Mouse (Mus musculus) erythroblast, adult 5-6 weeks (primary cell): ENCODE measurements around the gene Mlec. TPM values are rescaled to one million over a fixed set of nuclear protein-coding genes. Genes with fewer than 3 reads are reported as not detected.
"Not testable (repeated sequence)": the region's sequence is repeated elsewhere in the genome, so short reads cannot be mapped to it uniquely, and the experiment has no call there.

Experiments
- ATAC-seq: replicated peaks from 2 replicates; pipeline ENCODE4 v1.8.0; 2016; ENCODE audit warnings: moderate number of reproducible peaks, mild to moderate bottlenecking, moderate TSS enrichment, inconsistent platforms; ENCODE audit not compliant: poor library complexity, low FRiP score, severe bottlenecking
- total RNA-seq, 2 experiments: library from RNA; stranded (forward) in 1 of 2; stranded (reverse) in 1 of 2; fragments of 150-400 nt in 1 of 2; fragments of 200-764, 138-1000 nt in 1 of 2; gene quantifications; 2 replicates each; pipeline versions ENCODE4 v1.2.3 to v1.2.4; 2015 to 2017; ENCODE audit warnings: low replicate concordance in 2 of 2

Mlec gene
- total RNA-seq, 2 experiments from 2014 or later = 42.3 to 51.9 TPM

DNA sequence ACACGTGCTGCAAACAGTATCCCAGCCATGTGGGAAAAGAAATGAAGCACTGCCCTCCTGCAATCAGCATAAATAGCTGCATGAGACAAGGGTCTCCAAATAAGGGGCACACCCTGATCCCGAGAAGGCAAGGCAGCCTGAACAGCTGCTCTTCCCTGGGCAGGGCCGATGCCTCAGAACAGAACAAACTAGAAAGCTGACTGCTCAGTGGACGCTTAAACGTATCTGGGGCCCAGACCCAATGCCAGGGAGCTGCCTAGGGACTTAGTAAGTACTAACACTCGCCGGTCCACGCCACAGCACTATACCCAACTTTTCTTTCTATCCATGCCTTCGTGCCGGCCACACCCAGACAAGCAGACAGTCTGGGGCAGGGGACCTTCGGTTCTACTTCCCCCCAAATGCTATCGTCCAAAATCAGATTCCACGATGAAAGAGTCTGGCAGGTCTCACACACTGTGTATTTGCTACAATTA lies 2.8 kb downstream of the Mlec start:
- no peak for ATAC-seq

DNA sequence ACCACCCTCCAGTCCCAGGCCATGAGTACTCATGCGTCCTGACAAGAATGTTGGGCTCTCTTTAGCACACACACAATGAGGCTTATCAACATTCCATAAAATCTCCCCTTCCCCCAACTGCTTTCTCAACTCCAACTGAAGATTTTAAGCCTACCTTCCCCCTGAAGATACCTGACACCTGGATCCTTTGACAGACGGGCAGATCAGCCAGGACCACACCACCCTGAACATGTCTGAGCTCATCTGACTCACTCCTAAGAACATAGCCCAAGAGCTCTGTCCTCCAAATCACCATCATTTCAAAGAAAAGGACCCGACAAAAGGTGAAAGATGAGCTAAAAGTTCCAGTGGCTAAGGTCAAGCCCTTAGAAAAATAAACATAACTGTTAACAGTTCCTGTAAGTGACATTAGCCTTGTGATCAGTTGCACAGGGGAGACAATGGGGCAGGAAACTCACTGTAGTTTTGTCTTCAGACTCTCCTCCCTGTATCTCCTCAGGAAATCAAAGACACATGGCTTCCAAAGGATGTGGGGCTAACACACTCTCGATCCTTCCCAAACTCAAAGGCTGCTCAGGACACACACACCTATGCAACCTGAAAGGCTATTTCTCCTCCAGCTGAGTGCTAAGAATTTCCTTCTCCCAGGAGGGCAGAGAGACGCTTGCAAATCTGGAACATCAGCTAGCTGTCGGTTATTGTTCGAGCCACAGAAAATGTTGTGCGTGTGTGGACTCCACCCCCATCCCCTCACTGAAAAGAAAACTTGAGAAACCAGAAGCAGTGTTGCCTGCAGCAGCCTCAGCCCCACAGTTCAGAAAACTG lies 5.6 kb downstream of the Mlec start:
- no peak for ATAC-seq

DNA sequence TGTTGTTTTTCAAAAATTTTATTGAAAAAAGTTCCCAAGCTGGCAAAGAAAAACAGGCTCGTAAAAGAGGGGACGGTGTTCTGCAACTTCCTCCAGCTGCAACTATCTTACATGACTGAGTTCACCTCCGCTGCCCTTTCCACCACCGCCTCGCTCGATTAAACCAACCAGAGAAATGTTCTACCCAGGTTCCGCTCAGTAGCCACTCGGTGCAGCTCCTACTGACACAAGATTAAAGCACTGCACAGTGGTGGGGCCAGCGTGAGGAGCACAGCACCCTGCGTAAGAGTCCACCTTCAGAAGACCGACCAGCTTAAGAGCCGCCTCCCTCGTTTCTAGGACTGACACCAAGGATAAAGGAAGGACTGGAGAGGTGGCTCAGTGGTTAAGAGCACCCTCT lies 6.5 kb downstream of the Mlec start:
- ATAC-seq = no peak

DNA sequence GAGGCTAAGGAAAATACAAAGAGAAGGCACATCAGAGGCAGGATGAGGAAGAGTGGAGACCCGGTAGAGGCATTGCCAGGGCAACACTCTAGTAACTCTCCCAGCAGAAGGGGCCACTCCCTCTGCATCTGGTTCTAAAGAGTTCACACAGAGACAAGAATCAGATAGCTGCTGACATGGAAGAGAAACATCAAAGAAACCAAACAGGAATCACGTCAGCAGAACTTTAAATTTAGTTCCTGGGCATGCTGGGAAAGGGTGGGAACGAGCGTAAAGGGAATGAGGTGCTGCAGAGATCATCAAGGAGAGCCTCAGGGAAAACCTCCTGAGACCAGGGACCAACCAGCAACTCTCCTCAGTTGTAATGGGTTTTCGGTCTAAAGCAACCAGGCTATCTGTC lies 7.0 kb downstream of the Mlec start:
- ATAC-seq = no peak

DNA sequence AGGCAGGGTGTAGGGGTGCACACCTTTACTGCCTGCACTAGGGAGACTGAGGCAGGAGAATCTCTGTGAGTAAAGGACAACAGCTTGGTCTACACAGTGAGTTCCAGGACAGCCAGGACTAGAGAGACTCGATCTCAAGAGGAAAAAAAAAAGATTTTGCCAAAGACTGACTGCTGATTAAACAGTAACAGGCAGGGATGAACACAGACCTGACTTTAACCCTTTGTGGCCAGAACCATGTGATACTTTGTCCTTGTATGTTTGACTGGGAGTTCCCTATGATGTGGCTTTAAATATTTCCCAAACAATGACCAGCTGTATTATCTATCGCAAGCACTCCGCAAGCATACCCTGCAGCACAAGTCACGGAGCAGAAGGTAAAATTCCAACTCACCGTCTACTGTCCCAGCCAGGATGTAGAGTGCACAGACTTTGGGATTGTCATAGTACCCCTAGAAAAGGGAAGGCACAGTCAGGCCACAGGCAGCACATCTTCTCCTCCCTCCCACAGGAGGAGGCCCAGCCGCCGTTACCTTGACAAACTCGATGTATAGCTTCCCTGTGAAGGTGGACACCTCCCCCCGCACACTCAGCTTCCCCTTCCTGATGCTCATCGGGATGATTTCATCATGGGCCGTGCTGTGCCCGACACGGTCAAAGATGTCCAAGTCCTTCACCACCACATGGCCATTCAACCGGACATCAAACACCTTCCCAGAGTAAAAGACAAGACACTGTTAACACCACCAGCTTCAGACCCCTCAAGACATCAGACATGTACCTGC lies 8.1 kb downstream of the Mlec start:
- ATAC-seq = no peak

DNA sequence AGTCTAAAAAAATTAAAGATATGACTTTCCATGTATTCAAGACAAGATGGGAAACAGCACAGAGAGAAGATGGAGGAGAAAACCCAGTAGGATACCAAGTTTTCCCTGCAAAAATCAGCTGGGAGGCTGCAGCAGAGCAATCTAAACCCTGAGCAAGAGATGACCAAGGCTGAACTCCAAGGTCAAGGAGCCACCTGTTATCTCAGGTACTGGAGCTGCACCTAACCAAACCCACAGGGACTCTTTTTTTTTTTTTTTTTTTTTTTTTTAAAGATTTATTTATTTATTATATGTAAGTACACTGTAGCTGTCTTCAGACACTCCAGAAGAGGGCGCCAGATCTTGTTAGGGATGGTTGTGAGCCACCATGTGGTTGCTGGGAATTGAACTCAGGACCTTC lies 9.1 kb downstream of the Mlec start:
- not testable (repeated sequence) for ATAC-seq

DNA sequence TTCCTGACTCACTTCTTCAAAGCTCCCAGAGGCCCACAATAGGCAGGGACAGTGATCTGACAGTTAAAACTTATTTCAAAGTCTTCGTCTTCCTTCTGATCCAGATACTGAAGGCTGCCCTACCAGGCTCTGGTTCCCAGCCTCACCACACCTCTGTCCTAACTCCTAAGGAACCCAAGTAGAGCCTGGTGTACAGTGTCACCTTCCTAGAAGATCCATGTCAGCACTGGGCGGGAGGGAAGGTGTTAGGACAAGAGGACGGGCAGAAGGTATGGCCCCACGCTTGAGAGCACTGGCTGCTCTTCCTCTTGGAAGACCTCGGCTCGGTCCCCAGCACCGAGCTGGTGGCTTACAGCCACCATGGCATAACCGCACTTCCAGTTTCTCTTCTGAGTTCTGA lies 9.6 kb downstream of the Mlec start:
- ATAC-seq = no peak

DNA sequence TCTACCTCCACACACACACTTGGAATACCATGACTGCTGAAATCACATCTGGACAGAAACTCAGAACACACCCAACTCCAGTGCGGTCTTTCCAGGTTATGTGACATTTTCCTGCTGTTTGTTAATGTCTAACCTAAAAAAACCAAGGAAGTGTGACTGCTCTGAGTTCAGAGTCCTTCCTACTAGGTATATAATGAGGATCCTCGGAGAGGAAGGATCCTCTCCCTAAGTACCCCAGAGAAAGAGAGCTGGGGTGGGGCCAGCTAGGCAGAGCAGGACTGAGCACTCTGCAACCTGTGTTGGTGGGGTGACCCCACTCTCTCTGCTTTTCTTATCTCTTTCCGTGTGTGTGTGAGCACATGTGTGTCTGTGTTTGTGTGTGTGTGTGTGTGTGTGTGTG lies 10.6 kb downstream of the Mlec start:
- ATAC-seq = no peak

DNA sequence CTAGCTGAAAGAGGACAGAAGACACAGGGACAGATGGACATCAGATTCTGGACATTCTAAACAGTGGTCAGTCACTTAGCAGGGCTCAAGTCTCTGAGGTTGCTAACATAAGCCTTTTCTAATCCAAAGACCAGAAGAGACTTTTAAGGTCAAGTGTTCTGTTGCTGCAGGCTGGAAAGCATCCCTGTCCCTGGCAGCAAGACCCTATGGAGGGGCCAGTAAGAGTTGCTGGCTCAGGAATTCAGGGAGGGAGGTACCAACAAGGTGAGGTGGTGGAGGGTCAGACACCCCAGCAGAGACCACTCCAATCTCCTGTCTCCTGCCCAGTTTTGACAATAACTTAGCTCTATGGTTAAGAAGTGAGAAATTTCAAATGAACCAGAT lies 11.2 kb downstream of the Mlec start:
- no peak for ATAC-seq

DNA sequence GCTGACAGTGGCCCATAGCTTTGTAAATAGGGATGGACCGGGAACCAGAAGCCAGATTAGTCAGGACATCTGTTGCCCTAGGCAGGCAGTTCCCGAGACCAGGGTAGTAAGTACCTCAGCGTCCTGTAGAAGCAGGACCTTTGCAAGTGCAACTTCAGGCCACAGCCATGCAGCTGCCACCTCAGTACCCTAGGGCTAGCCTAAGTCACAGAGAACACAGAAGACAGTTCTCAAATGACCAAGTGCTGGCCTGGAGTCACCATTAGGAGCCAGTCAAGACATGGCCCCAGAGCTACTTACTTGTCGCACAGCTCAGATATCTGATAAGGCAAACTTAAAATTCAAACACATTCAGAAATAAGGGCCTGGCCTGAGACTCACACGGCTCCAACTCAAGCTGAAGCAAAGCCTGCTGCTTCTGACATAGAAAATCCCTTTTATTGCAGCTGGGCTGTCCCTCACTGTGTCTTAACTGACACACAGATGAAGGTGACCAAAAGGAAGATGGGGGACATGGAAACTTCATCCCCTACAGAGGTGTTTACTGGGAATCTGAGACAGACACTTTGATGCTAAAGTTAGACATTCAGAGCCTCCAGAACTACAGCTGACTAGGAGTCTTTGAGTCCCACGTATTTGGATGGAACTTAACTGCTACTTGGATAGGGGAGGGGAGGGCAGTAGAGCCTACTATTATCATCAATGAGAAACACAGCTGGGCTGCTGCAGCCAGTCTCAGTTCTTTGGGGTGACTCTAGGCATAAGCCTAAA lies 11.8 kb downstream of the Mlec start:
- ATAC-seq = no peak

DNA sequence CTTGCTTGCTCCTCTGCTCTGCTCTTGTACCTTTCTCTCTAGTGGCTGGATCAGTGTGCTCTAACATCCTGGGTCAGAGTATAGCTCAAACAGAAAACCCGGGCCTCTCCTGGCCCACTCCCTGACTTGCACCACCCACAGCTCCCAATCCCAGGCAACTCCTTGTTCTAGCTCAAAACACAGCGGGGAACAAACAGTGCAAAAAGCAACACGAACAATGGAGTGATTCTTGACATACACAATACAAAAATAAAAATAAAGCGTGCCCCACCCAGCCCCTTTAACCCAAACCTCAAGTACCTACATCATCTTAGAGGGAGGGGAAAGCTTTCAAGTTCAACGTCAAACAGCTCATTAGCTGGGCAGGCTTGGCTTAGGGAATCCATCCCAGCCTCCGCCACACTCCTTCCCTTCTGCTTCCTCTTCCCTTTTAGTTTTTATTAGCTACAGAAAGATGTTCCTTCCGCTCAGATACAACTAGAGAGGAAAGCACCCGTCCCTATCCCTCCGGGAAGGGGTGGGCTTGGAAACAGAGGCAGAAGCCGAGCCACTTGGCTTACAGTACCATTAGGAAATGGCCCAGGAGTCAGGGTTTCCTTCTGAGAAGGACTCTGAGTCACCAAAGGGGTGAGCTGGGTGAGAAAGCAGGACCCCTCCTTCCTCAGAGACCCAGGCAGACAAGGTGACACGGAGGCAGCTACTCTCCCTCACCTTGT lies 12.6 kb downstream of the Mlec start:
- ATAC-seq = no peak

DNA sequence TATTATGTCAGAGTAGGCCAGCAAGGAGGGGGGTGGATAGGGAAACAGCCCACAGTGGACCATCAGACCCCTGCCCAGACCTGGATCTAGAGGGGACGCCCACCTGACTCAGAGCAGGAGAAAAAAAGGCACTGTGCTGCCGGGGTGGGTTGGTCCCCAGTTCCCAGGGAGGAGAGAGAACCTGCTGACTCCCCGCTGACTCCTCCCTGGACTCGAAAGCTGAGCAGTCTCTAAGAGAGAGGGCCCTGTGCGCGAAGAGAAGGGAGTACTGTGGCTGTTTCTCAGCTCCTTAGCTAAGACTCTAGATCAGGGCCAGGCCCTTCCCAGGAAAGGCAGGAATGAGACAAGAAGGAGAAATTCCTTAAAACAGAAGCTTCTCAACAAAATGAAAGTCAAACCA lies 13.5 kb downstream of the Mlec start:
- no peak for ATAC-seq

DNA sequence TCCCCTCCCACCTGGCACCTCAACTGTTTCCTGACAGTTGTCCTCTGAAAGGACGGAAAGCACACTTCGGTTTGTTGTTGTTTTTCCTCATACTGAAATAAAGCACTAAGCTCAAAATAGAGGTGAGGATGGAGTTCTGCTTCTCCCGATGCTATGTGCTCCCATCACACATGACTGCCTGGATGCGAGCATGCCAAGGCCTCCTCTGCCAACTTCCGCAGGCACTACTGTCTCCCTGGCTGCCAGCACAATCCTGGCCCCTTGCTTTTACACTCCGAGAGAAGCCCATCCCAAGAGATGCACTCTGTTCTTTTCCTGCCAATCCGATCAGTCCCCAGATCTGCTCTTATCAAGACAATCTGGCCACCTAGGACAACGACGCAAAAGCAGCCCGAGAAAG lies 14.4 kb downstream of the Mlec start:
- ATAC-seq = no peak

DNA sequence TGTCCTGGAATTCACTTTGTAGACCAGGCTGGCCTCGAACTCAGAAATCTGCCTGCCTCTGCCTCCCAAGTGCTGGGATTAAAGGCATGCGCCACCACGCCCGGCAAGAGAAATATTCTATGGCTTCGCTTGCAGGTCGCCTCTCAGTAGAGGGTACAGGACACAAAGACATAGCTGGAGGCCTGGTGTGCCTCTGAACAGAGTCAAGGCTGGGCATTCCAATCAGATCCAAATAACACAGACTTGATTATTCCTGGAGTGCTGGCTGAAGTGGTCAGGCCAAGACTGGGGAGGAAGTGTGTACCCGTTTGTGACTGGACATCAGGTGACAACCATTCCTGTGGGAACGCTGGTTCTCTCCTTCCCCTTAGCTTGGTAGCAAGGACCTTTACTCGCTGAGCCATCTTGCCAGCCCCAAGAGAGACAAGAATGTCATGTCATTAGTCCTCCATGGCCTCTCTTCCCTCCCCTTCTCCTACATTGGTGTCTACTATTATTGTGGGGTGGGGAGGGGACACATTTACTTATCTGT lies 15.7 kb downstream of the Mlec start:
- no peak for ATAC-seq

DNA sequence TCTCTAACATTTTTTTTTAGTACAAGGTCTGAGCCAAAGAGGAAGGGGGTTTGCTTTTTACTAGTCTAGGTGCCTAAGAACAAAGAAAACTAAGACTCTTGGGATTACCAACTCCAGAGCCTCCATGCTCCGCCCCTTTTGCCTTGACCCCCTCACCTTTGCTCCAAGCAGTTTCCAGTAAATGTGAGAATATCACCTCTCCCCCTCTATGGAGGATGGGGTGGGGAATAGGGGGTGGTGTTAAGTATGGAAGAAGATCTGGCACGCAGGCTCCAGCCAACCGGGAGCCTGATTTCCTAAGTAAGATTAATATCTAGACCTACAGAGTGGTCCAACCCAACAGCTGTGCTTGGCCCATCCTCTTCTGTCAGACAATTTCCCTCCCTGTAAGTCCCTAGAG lies 17.3 kb downstream of the Mlec start:
- no peak for ATAC-seq

DNA sequence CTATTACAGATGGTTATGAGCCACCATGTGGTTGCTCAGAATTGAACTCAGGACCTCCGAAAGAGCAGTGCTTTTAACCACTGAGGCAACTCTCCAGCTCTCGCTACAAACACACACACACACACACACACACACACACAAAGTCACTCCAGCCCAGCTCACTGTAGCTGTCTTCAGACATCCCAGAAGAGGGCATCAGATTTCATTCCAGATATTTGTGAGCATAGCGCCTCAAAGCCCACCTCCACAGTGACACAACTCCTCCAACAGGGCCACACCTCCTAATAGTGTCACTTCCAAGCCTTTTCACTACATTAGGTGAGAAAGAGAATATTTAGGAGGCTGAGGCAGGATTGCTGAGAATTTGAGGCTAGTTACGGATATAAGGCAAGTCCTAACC lies 18.9 kb downstream of the Mlec start:
- no peak for ATAC-seq

DNA sequence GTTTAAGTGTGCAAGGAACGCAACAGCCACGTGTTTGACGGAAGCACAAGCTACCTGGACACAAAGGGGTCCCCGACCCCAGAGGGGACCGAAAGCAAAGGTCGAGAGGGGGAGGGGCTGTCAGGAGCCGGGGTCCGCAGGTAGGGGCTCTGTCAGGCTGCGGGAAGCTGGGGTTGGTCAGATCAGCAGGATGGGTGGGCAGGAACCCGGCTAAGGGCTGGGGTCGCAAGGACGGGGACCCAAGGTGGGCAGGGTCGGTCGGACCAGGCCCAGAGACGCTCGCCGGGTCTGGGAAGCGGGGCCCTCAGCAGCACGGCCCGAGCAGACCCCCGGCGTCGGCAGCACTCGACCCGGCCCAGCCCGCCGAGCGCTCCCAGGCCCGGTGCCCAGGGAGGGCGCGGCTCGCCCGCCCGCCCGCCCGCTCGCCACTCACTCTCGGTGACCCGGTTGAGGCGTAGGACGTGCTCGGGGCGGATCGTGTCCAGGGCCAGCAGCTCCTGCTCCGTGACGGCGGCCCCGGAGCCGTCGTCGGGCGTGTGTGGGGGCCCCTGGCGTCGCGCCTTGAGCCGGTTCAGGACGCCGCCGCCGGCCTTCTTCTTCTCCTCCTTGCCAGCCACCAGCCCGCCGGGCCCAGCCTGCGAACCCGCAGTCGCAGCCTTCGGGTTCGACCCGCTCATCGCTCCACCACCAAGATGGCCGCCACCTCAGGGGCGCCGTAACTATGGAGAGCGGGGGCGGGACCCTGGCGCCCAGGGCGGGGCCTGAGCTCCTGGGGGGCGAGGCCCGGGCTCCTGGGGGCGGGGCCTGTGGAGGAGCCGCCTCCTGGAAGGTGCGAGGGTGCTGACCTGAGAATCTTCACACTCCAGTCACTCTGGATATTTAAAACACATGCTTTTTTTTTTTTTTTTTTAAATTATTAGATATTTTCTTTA lies 23.5 kb downstream of the Mlec start, which contains the start of gene Unc119b:
Gene Unc119b (minus strand): TSS at position 742 of the 932 bp plus-strand sequence.
- peak; percentile 93 for ATAC-seq

DNA sequence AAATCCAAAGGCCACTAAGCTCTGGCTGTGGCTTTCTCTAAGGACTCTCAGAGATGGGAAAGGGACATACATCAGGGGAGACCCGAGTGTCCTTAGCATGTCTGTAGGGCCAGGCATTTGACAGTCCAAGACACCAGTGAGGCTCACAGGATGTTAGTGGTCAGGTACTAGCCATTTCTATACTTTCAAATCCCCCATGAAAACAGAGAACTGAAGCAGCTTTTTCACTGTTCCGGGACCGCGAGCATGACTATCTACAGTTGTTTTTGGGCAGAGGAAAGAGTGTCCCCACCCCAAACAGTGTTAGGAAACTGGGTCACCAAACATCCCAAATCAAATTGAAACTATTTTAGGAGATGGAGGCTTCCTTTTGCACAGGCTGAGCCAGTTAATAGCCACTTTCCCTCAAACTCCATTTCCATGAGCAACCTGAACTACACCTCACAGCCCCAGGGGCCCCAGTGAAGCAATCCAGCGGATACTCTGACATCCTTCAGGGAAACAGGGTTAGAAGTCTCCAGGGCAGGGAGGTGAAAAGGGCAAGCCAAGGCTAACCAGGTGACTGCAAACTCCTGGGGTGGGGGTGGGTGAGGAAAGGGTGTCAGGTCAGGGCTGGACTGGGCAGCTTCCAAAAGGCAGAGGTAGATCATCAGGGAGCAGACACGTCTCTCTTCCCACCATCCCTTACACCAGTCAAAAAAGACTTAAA lies 24.5 kb downstream of the Mlec start:
- ATAC-seq = no peak
